Mouse (Mus musculus): Measurements from ENCODE around the gene Mutyh.

- TF ChIP-seq CTCF (conservative IDR thresholded peaks at IDR 0.05; ENCODE audit: insufficient read depth, insufficient read length, low read depth, low read length) = no peak
- TF ChIP-seq POLR2A (IDR thresholded peaks at IDR 0.05; ENCODE audit: low read depth, low read length) = no peak
Measured at GRCm38 (mm10) chr4:116857203-116857602, 49.7 kb downstream of the Mutyh start.

Data from kidney, adult 2 months (tissue).